Mouse (Mus musculus): ENCODE data around the gene Fmo1.
"Not testable (repeated sequence)": the region's sequence is repeated elsewhere in the genome, so short reads cannot be mapped to it uniquely, and the experiment has no call there.

The Fmo1 gene

GRCm38 (mm10) chr1:162796441-162796840 lies 70.0 kb downstream of the Fmo1 start:
- DNase-seq (ENCODE audit: low read depth, low spot score) = no peak

- no peak for DNase-seq (ENCODE audit: low read depth, low spot score)
Measured at GRCm38 (mm10) chr1:162792306-162793044, 73.9 kb downstream of the Fmo1 start.

- DNase-seq (ENCODE audit: low read depth, low spot score) = no peak
Measured at GRCm38 (mm10) chr1:162785222-162785621, 81.2 kb downstream of the Fmo1 start.

DNA sequence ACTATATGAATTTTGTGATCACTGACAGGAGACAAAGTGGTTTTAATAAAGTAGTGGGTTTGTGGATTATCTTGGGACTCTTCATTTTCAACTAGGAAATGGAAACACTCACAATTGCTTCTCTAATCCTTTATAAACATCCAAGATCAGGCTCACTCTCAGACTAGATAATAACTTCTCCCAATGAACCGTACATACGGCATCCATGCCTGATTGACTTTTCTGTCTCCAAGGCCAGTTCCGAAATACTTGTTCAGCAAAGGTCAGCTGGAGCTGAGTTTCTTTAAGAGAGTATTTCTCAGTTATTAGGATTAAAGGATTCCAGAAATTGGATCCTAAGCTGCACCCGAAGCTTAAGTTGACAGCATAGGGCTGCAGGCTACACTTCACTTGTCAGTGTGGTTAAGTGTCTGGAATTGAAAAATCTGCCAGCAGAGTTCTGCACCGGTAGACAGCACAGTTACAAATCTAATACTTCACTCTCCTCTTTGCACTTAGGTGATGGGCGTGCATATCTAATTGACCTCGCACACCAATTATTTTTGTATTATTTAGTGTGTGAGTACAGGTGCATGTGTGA lies 82.7 kb downstream of the Fmo1 start:
- no peak for DNase-seq (ENCODE audit: low read depth, low spot score)

DNA sequence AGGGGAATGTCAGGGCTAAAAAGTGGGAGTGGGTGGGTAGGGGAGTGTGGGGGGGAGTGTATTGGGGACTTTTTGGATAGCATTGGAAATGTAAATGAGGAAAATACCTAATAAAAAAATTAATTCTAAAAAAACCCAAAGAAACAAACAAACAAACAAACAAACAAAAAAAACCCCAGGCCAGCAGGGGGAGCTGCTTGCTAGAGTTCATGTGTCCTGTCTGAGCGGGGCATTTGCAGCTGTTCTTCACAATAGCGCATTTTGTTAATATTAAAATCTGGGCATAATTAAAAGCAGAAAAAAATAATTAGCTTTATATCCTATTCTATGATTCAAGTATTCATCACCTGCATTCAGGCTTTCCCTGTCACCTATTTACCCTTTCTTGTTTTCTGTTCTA lies 85.4 kb downstream of the Fmo1 start:
- DNase-seq (ENCODE audit: low read depth, low spot score) = not testable (repeated sequence)
